Mouse (Mus musculus) testis, adult 2 months (tissue): ENCODE data around the gene Ucp1.

Source experiments
- CTCF ChIP-seq: fragments of 200-500 bp; IDR thresholded peaks from 2 replicates; pipeline ENCODE4 v1.5.1; 2012; ENCODE audit warnings: low read depth, mild to moderate bottlenecking, inconsistent platforms, low read length, moderate library complexity; ENCODE audit not compliant: control insufficient read depth, insufficient read depth, insufficient replicate concordance
- POLR2A ChIP-seq: fragments of 200-500 bp; IDR thresholded peaks from 2 replicates; pipeline ENCODE4 v1.6.1; 2012; ENCODE audit warnings: low read depth, mild to moderate bottlenecking, inconsistent platforms, low read length, moderate library complexity; ENCODE audit not compliant: control insufficient read depth

DNA sequence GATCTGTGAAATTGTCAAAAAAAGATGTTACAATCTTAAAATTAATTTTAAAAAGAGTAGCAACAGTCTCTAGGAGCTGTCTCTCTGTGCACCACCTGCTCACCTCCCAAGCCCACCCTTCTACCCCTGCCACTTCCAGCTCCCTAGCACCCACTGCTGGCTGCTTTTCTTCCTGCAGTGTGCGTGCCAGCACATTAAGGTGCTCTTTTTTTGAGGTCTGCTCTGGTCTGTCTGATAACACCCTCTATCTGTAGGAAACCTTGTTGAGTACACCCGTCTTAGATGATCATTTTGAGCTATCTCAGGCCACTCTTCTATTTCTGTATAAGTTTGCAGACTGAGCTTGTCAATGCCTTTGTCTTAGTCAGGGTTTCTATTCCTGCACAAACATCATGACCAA lies 32.9 kb downstream of the Ucp1 start:
- TF ChIP-seq CTCF (peak; percentile 36; the same call in 1 of the 2 replicates), POLR2A (no peak)
